Mouse (Mus musculus) liver, embryonic 15.5 days (tissue): ENCODE results near the gene Muc1. TPM values are rescaled to one million over a fixed set of nuclear protein-coding genes. Genes with fewer than 3 reads are reported as not detected.

Experiments
- ATAC-seq: fragments of 200-750 bp; cut with Nextera tagmentation; 2 replicates; pipeline ENCODE4 v1.8.0; 2017; ENCODE audit warnings: moderate number of reproducible peaks, mild to moderate bottlenecking, moderate library complexity; ENCODE audit not compliant: insufficient read depth
- H3K27ac ChIP-seq: fragments of 300-500 bp; sonication (generic); replicated peaks from 2 replicates; pipeline ENCODE4 v1.5.1; 2015; ENCODE audit warnings: mild to moderate bottlenecking, inconsistent platforms
- H3K27me3 ChIP-seq: fragments of 300-500 bp; sonication (generic); 2 replicates; pipeline ENCODE4 v1.6.1; 2015; ENCODE audit warnings: mild to moderate bottlenecking, inconsistent platforms
- H3K36me3 ChIP-seq: fragments of 300-500 bp; sonication (generic); replicated peaks from 2 replicates; pipeline ENCODE4 v1.6.1; 2015; ENCODE audit warnings: moderate library complexity, mild to moderate bottlenecking, inconsistent platforms
- H3K4me1 ChIP-seq: fragments of 300-500 bp; sonication (generic); replicated peaks from 2 replicates; pipeline ENCODE4 v1.6.1; 2015; ENCODE audit warnings: inconsistent platforms
- H3K4me2 ChIP-seq: fragments of 300-500 bp; sonication (generic); 2 replicates; pipeline ENCODE4 v1.6.1; 2015; ENCODE audit warnings: moderate library complexity, mild to moderate bottlenecking, inconsistent platforms
- H3K4me3 ChIP-seq: fragments of 300-500 bp; sonication (generic); replicated peaks from 2 replicates; pipeline ENCODE4 v1.5.1; 2015; ENCODE audit warnings: mild to moderate bottlenecking, inconsistent platforms
- H3K9ac ChIP-seq: fragments of 300-500 bp; sonication (generic); 2 replicates; pipeline ENCODE4 v1.6.1; 2015; ENCODE audit warnings: moderate library complexity, mild to moderate bottlenecking, inconsistent platforms
- H3K9me3 ChIP-seq: fragments of 300-500 bp; sonication (generic); replicated peaks from 2 replicates; pipeline ENCODE4 v1.6.1; 2016; ENCODE audit warnings: inconsistent platforms
- WGBS: fragments of 180-500 bp; shearing (Covaris S2); methylation state at CpG from one replicate; pipeline ENCODE4 v1.1.7; 2015; ENCODE audit warnings: mixed read lengths; ENCODE audit not compliant: insufficient replicate concordance; 5-methylcytosine and 5-hydroxymethylcytosine counted together
- polyA plus RNA-seq: library from polyadenylated mRNA; unstranded; fragments of >200 nt; fragmentation: Nextera tagmentation; extraction: Ambion mirVana; gene quantifications from 2 replicates; pipeline ENCODE4 v1.2.1, GENCODE M21; 2015

The Muc1 gene
- polyA plus RNA-seq, 1 experiment from 2014 or later, result not detected

- Histone ChIP-seq H3K27me3 (peaks cover 27% of the 10 kb centered on the region), H3K4me3 (no peak overlapping the region), H3K9me3 (no peaks in the 10 kb centered on the region), H3K4me2 (no peak overlapping the region), H3K4me1 (peaks cover 36% of the 10 kb centered on the region), H3K36me3 (no peaks in the 10 kb centered on the region), H3K27ac (no peak overlapping the region), H3K9ac (no peak overlapping the region)
- 56% methylated on average over 6 of the region's 6 CpGs for WGBS
- ATAC-seq, result no peak
Measured at GRCm38 (mm10) chr3:89271760-89272159, 42.9 kb downstream of the Muc1 start.

GRCm38 (mm10) chr3:89276061-89276460, 47.2 kb downstream of the Muc1 start:
- no peak overlapping the region for H3K4me2 ChIP-seq
- H3K27ac ChIP-seq, result no peak overlapping the region
- no peaks in the 10 kb centered on the region for H3K9me3 ChIP-seq
- peaks cover 70% of the 10 kb centered on the region for H3K27me3 ChIP-seq
- WGBS, result 72% methylated on average over 13 of the region's 13 CpGs
- H3K4me3 ChIP-seq, result no peak overlapping the region
- H3K4me1 ChIP-seq, result peaks cover 25% of the 10 kb centered on the region
- no peak for ATAC-seq
- H3K9ac ChIP-seq, result no peak overlapping the region
- H3K36me3 ChIP-seq, result no peaks in the 10 kb centered on the region

GRCm38 (mm10) chr3:89277281-89278021, 48.6 kb downstream of the Muc1 start:
- Histone ChIP-seq H3K4me1 (peaks cover 30% of the 10 kb centered on the region), H3K4me2 (peak overlapping the region; percentile 69), H3K4me3 (peak overlapping the region; percentile 52; the same call in 1 of the 2 replicates), H3K9ac (no peak overlapping the region), H3K36me3 (no peaks in the 10 kb centered on the region), H3K27me3 (peaks cover 76% of the 10 kb centered on the region), H3K27ac (no peak overlapping the region), H3K9me3 (no peaks in the 10 kb centered on the region)
- 48% methylated on average over 14 of the region's 14 CpGs for WGBS
- ATAC-seq, result no peak

- Histone ChIP-seq H3K9me3 (no peaks in the 10 kb centered on the region), H3K27ac (no peak overlapping the region), H3K4me1 (peaks cover 30% of the 10 kb centered on the region), H3K4me3 (peak overlapping the region; percentile 52), H3K9ac (no peak overlapping the region), H3K36me3 (no peaks in the 10 kb centered on the region), H3K4me2 (peak overlapping the region; percentile 69), H3K27me3 (peaks cover 76% of the 10 kb centered on the region)
- 57% methylated on average over 7 of the region's 7 CpGs for WGBS
- peak; percentile 24; the same call in 1 of the 2 replicates for ATAC-seq
Measured at GRCm38 (mm10) chr3:89278107-89278506, 49.2 kb downstream of the Muc1 start.

GRCm38 (mm10) chr3:89278643-89279042, 49.8 kb downstream of the Muc1 start:
- no peak for ATAC-seq
- peak overlapping the region; percentile 52 for H3K4me3 ChIP-seq
- no peak overlapping the region for H3K9ac ChIP-seq
- no peaks in the 10 kb centered on the region for H3K36me3 ChIP-seq
- peaks cover 30% of the 10 kb centered on the region for H3K4me1 ChIP-seq
- 12% methylated on average over 8 of the region's 8 CpGs for WGBS
- H3K4me2 ChIP-seq, result peak overlapping the region; percentile 69
- no peaks in the 10 kb centered on the region for H3K9me3 ChIP-seq
- 0 out of 2 replicates have a peak overlapping the region, but pooled peaks have one; percentile 9 for H3K27ac ChIP-seq
- H3K27me3 ChIP-seq, result peaks cover 76% of the 10 kb centered on the region

GRCm38 (mm10) chr3:89279153-89279890, 50.5 kb downstream of the Muc1 start:
- Histone ChIP-seq H3K36me3 (no peaks in the 10 kb centered on the region), H3K9ac (peak overlapping the region; percentile 52), H3K4me3 (peak overlapping the region; percentile 52), H3K4me1 (peaks cover 30% of the 10 kb centered on the region), H3K9me3 (no peaks in the 10 kb centered on the region), H3K27ac (peak overlapping the region; percentile 64), H3K27me3 (peaks cover 80% of the 10 kb centered on the region), H3K4me2 (peak overlapping the region; percentile 69)
- peak; percentile 49 for ATAC-seq
- WGBS, result 3% methylated on average over 35 of the region's 35 CpGs

- ATAC-seq, result peak; percentile 29
- Histone ChIP-seq H3K27me3 (peaks cover 89% of the 10 kb centered on the region), H3K27ac (peak overlapping the region; percentile 64), H3K4me1 (peaks cover 30% of the 10 kb centered on the region), H3K36me3 (no peaks in the 10 kb centered on the region), H3K9ac (no peak overlapping the region), H3K4me2 (peak overlapping the region; percentile 69), H3K4me3 (peak overlapping the region; percentile 52), H3K9me3 (no peaks in the 10 kb centered on the region)
- under 1% methylated on average over 29 of the region's 29 CpGs for WGBS
Measured at GRCm38 (mm10) chr3:89280050-89280605, 51.3 kb downstream of the Muc1 start.

GRCm38 (mm10) chr3:89280606-89281511, 52.0 kb downstream of the Muc1 start, which contains the start of gene Efna1:
Gene Efna1 (minus strand): TSS chr3:89281142.
- WGBS, result 2% methylated on average over 52 of the region's 52 CpGs
- peaks cover 30% of the 10 kb centered on the region for H3K4me1 ChIP-seq
- H3K4me3 ChIP-seq, result peak within 1 kb of the TSS; percentile 52
- no peak within 1 kb of the TSS; the same call in 1 of the 2 replicates for H3K9ac ChIP-seq
- H3K27me3 ChIP-seq, result peaks cover 90% of the 10 kb centered on the region
- peak within 1 kb of the TSS; percentile 69 for H3K4me2 ChIP-seq
- H3K27ac ChIP-seq, result peak within 1 kb of the TSS; percentile 64
- peak; percentile 60 for ATAC-seq
- no peaks in the 10 kb centered on the region for H3K9me3 ChIP-seq
- no peaks in the 10 kb centered on the region for H3K36me3 ChIP-seq

- H3K4me3 ChIP-seq, result peak overlapping the region; percentile 52
- H3K36me3 ChIP-seq, result no peaks in the 10 kb centered on the region
- peak overlapping the region; percentile 69 for H3K4me2 ChIP-seq
- no peaks in the 10 kb centered on the region for H3K9me3 ChIP-seq
- no peak overlapping the region for H3K9ac ChIP-seq
- no peak for ATAC-seq
- H3K27ac ChIP-seq, result peak overlapping the region; percentile 48; the same call in 1 of the 2 replicates
- peaks cover 81% of the 10 kb centered on the region for H3K27me3 ChIP-seq
- WGBS, result 13% methylated on average over 20 of the region's 20 CpGs
- H3K4me1 ChIP-seq, result peaks cover 30% of the 10 kb centered on the region
Measured at GRCm38 (mm10) chr3:89281579-89282290, 52.9 kb downstream of the Muc1 start.

- no peaks in the 10 kb centered on the region for H3K36me3 ChIP-seq
- ATAC-seq, result no peak
- H3K4me2 ChIP-seq, result no peak overlapping the region
- H3K4me3 ChIP-seq, result no peak overlapping the region
- H3K27me3 ChIP-seq, result peaks cover 76% of the 10 kb centered on the region
- peaks cover 30% of the 10 kb centered on the region for H3K4me1 ChIP-seq
- no peaks in the 10 kb centered on the region for H3K9me3 ChIP-seq
- H3K27ac ChIP-seq, result no peak overlapping the region
- H3K9ac ChIP-seq, result no peak overlapping the region
- 9% methylated on average over 4 of the region's 4 CpGs for WGBS
Measured at GRCm38 (mm10) chr3:89282291-89282643, 53.4 kb downstream of the Muc1 start.
